Mouse (Mus musculus): ENCODE measurements at regions not wholly inside any gene's neighbourhood (a gene's known extent, or its start where the extent isn't known, plus 50 kb on each side); places are given as distances from the start of the nearest gene placed in this dataset.
A peak's percentile ranks its signal among the peaks of the same experiment; 100 is the strongest.

DNA sequence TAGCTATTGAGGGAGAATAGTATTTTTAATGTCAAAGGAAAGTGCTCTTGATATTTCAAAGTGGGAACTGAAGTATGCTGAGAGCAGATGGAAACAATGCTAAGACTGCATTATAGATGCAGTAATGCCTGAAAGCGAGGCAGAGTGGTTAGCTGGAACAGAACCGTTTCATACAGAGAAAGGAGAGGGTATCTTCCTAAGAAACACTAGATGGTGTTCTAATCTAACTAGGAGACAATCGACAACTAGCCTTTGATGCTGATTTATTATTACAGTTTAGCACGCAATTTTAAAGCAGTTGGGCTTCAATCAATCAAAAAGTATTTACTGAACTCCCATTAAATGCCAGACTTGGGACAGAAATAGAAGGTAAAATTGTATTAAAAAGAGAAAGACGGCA is 92.3 kb upstream of the Prdx4 start:
- DNase-seq (ENCODE audit: low read depth) = peak; percentile 5
- no peak for TF ChIP-seq POLR2A (IDR thresholded peaks at IDR 0.05; ENCODE audit: borderline replicate concordance, extremely low read depth, insufficient read depth, insufficient read length, poor library complexity, severe bottlenecking)
- TF ChIP-seq CTCF (IDR thresholded peaks at IDR 0.05; ENCODE audit: borderline replicate concordance, extremely low read depth, insufficient read depth, insufficient read length) = no peak

Data from brain, embryonic 14.5 days (tissue).